Mouse (Mus musculus) C2C12 (cell line): ENCODE results near the gene Mgme1. TPM values are rescaled to one million over a fixed set of nuclear protein-coding genes. Genes with fewer than 3 reads are reported as not detected.

ENCODE experiments used
- H3K27me3 ChIP-seq: one replicate; pipeline ENCODE4 v1.6.1; 2011; ENCODE audit not compliant: control insufficient read depth, insufficient read depth, insufficient read length
- H3K36me3 ChIP-seq: one replicate; pipeline ENCODE4 v1.6.1; 2011; ENCODE audit not compliant: control insufficient read depth, insufficient read depth
- H3K4me3 ChIP-seq: one replicate; pipeline ENCODE4 v1.5.1; 2011; ENCODE audit warnings: mild to moderate bottlenecking, control low read depth; ENCODE audit not compliant: poor library complexity, insufficient read depth, severe bottlenecking
- H3K79me2 ChIP-seq: one replicate; pipeline ENCODE4 v1.6.1; 2011; ENCODE audit not compliant: control insufficient read depth, insufficient read depth
- H3K79me3 ChIP-seq: one replicate; pipeline ENCODE4 v1.6.1; 2011; ENCODE audit warnings: low read depth, control low read depth
- H3ac ChIP-seq: one replicate; pipeline ENCODE3; 2011; ENCODE audit warnings: low read depth; ENCODE audit not compliant: control insufficient read depth, insufficient read length
- CEBPB ChIP-seq: IDR thresholded peaks from one replicate; pipeline ENCODE4 v1.6.1; 2011; ENCODE audit warnings: low read depth, mild to moderate bottlenecking, control low read depth, moderate library complexity
- CTCF ChIP-seq: IDR thresholded peaks from one replicate; pipeline ENCODE4 v1.5.1; 2011; ENCODE audit not compliant: control insufficient read depth, insufficient read depth, insufficient read length
- FOSL1 ChIP-seq: IDR thresholded peaks from one replicate; pipeline ENCODE4 v1.8.0; 2011; ENCODE audit warnings: mild to moderate bottlenecking, low read length; ENCODE audit not compliant: poor library complexity, insufficient read depth, severe bottlenecking
- MAX ChIP-seq: IDR thresholded peaks from one replicate; pipeline ENCODE4 v1.6.1; 2011; ENCODE audit warnings: mild to moderate bottlenecking, control low read depth
- MYOD1 ChIP-seq: IDR thresholded peaks from one replicate; pipeline ENCODE4 v1.6.1; 2011; ENCODE audit warnings: low read depth; ENCODE audit not compliant: control insufficient read depth, insufficient read length
- MYOG ChIP-seq: IDR thresholded peaks from one replicate; pipeline ENCODE4 v1.6.1; 2011; ENCODE audit not compliant: control insufficient read depth, insufficient read length; ENCODE audit errors: extremely low read depth
- USF1 ChIP-seq: IDR thresholded peaks from one replicate; pipeline ENCODE4 v1.6.1; 2011; ENCODE audit warnings: low read depth, mild to moderate bottlenecking, control low read depth, moderate library complexity
- polyA plus RNA-seq: library from polyadenylated mRNA; unstranded; fragments of >200 nt; fragmentation: generic; extraction: Trizol; gene quantifications from one replicate; pipeline ENCODE4 v1.2.1, GENCODE M21; 2012; ENCODE audit warnings: missing spikeins

The Mgme1 gene
- polyA plus RNA-seq, 1 experiment: 6.2 TPM

- Histone ChIP-seq H3ac (peak overlapping the region; percentile 27), H3K27me3 (no peaks in the 10 kb centered on the region), H3K4me3 (peak overlapping the region; percentile 96), H3K79me3 (peaks cover 91% of the 10 kb centered on the region), H3K79me2 (peaks cover 100% of the 10 kb centered on the region), H3K36me3 (peaks cover 81% of the 10 kb centered on the region)
- TF ChIP-seq MAX: no peak
Measured at GRCm38 (mm10) chr2:144267004-144267730, 3.3 kb upstream of the Mgme1 start.

- Histone ChIP-seq H3K4me3 (peak overlapping the region; percentile 96), H3K36me3 (peaks cover 80% of the 10 kb centered on the region), H3K79me3 (peaks cover 90% of the 10 kb centered on the region), H3K27me3 (no peaks in the 10 kb centered on the region), H3ac (peak overlapping the region; percentile 27), H3K79me2 (peaks cover 100% of the 10 kb centered on the region)
- TF ChIP-seq MAX: no peak
- TF ChIP-seq MYOD1: no peak
- no peak for TF ChIP-seq CTCF
- TF ChIP-seq FOSL1: no peak
- TF ChIP-seq USF1: peak; percentile 27
- TF ChIP-seq MYOG: no peak
- TF ChIP-seq CEBPB: no peak
Measured at GRCm38 (mm10) chr2:144267731-144268015, 2.8 kb upstream of the Mgme1 start.

GRCm38 (mm10) chr2:144268446-144269305, 1.8 kb upstream of the Mgme1 start:
- Histone ChIP-seq H3K4me3 (peak overlapping the region; percentile 96), H3K79me2 (peaks cover 100% of the 10 kb centered on the region), H3K79me3 (peaks cover 86% of the 10 kb centered on the region), H3K27me3 (no peaks in the 10 kb centered on the region), H3ac (peak overlapping the region; percentile 61), H3K36me3 (peaks cover 78% of the 10 kb centered on the region)
- TF ChIP-seq USF1 (no peak), CEBPB (no peak), MYOD1 (no peak), MAX (no peak), CTCF (no peak), MYOG (no peak), FOSL1 (no peak)

GRCm38 (mm10) chr2:144269306-144269650, 1.2 kb upstream of the Mgme1 start:
- H3K4me3 ChIP-seq: peak overlapping the region; percentile 96
- H3K79me3 ChIP-seq: peaks cover 84% of the 10 kb centered on the region
- H3K36me3 ChIP-seq: peaks cover 72% of the 10 kb centered on the region
- H3K27me3 ChIP-seq: no peaks in the 10 kb centered on the region
- TF ChIP-seq CTCF (no peak), CEBPB (no peak), MYOG (no peak)
- H3K79me2 ChIP-seq: peaks cover 100% of the 10 kb centered on the region
- peak overlapping the region; percentile 61 for H3ac ChIP-seq

GRCm38 (mm10) chr2:144269679-144270475, 586 bp upstream of the Mgme1 start:
- H3K79me2 ChIP-seq: peaks cover 100% of the 10 kb centered on the region

More at GRCm38 (mm10) chr2:144269679-144270475, 586 bp upstream of the Mgme1 start:
- H3K36me3 ChIP-seq: peaks cover 72% of the 10 kb centered on the region
- H3K4me3 ChIP-seq: peak overlapping the region; percentile 96
- no peaks in the 10 kb centered on the region for H3K27me3 ChIP-seq
- H3ac ChIP-seq: peak overlapping the region; percentile 98
- peaks cover 78% of the 10 kb centered on the region for H3K79me3 ChIP-seq
- no peak for TF ChIP-seq MYOD1
- TF ChIP-seq FOSL1: no peak
- TF ChIP-seq CTCF: no peak
- TF ChIP-seq MYOG: no peak
- TF ChIP-seq USF1: no peak
- no peak for TF ChIP-seq CEBPB
- TF ChIP-seq MAX: no peak
